Mouse (Mus musculus) erythroblast, embryonic 14.5 days (primary cell): ENCODE results near the gene Sapcd1.

Experiments used
- GATA1 ChIP-seq: IDR thresholded peaks from 2 replicates; pipeline ENCODE4 v1.6.1; 2012; ENCODE audit warnings: low read length, inconsistent platforms, mixed read lengths
- TAL1 ChIP-seq: IDR thresholded peaks from 3 replicates; pipeline ENCODE4 v1.6.1; 2012; ENCODE audit warnings: low read length, inconsistent platforms, mixed read lengths

DNA sequence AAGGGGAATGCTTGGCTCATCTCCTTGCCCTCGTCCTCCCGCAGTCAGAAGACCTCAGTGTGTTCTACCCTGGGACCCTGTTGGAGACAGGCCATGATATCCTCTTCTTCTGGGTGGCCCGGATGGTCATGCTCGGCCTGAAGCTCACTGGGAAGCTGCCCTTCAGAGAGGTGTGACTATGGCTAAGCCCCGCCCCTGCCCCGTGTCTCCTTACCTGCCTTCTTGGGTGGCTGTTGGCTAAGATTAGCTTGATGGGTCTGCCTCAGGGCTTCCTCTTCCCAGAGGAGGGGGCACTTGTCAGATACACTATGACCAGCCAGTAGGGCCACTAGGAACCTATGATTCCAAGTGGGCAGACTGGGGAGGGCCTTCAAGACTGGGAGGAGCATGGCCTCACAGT, 14.6 kb downstream of the Sapcd1 start:
- TF ChIP-seq GATA1 (no peak), TAL1 (no peak)
